Mouse (Mus musculus) liver, postnatal 0 days (tissue): ENCODE results near the gene Cmtm7. TPM values are rescaled to one million over a fixed set of nuclear protein-coding genes. Genes with fewer than 3 reads are reported as not detected.

Source experiments
- ATAC-seq: fragments of 200-750 bp; cut with Nextera tagmentation; 2 replicates; pipeline ENCODE4 v1.8.0; 2017; ENCODE audit warnings: mild to moderate bottlenecking, moderate library complexity
- DNase-seq: peaks from one replicate; pipeline ENCODE4 v3.0.0-alpha.2; 2016
- H3K27ac ChIP-seq: fragments of 300-500 bp; sonication (generic); 2 replicates; pipeline ENCODE4 v1.5.1; 2014; ENCODE audit warnings: antibody characterized with exemption, moderate library complexity, mild to moderate bottlenecking, low read depth
- H3K27me3 ChIP-seq: fragments of 300-500 bp; sonication (generic); 2 replicates; pipeline ENCODE4 v1.6.1; 2014; ENCODE audit warnings: low read length, control low read depth, mixed read lengths; ENCODE audit not compliant: insufficient read depth
- H3K36me3 ChIP-seq: fragments of 300-500 bp; sonication (generic); replicated peaks from 2 replicates; pipeline ENCODE4 v1.6.1; 2014; ENCODE audit warnings: mild to moderate bottlenecking, control low read depth, low read length, moderate library complexity, mixed read lengths; ENCODE audit not compliant: insufficient read depth
- H3K4me1 ChIP-seq: fragments of 300-500 bp; sonication (generic); 2 replicates; pipeline ENCODE4 v1.6.1; 2014; ENCODE audit warnings: antibody characterized with exemption, mild to moderate bottlenecking, control low read depth; ENCODE audit not compliant: insufficient read depth
- H3K4me2 ChIP-seq: fragments of 300-500 bp; sonication (generic); 2 replicates; pipeline ENCODE4 v1.6.1; 2014; ENCODE audit warnings: low read depth, mild to moderate bottlenecking, low read length, moderate library complexity, mixed read lengths
- H3K4me3 ChIP-seq: fragments of 300-500 bp; sonication (generic); 2 replicates; pipeline ENCODE4 v1.5.1; 2014; ENCODE audit warnings: low read depth, low read length
- H3K9ac ChIP-seq: fragments of 300-500 bp; sonication (generic); replicated peaks from 2 replicates; pipeline ENCODE4 v1.6.1; 2014; ENCODE audit warnings: mild to moderate bottlenecking, moderate library complexity
- H3K9me3 ChIP-seq: fragments of 300-500 bp; sonication (generic); 2 replicates; pipeline ENCODE4 v1.6.1; 2016; ENCODE audit warnings: mild to moderate bottlenecking, control low read depth, low read length, mixed read lengths
- CTCF ChIP-seq: sonication (generic); IDR thresholded peaks from 2 replicates; pipeline ENCODE4 v1.5.1; 2016; ENCODE audit warnings: antibody characterized with exemption, low read depth
- EP300 ChIP-seq: IDR thresholded peaks from 2 replicates; pipeline ENCODE4 v1.6.1; 2016; ENCODE audit warnings: antibody characterized with exemption, low read depth, mild to moderate bottlenecking
- WGBS: fragments of 180-500 bp; shearing (Covaris S2); extraction: QIAGEN DNeasy Blood & Tissue Kit; methylation state at CpG from one replicate; pipeline ENCODE4 v1.1.7; 2014; ENCODE audit not compliant: insufficient replicate concordance; 5-methylcytosine and 5-hydroxymethylcytosine counted together
- polyA plus RNA-seq: library from polyadenylated mRNA; unstranded; fragments of >200 nt; fragmentation: Nextera tagmentation; extraction: Ambion mirVana; gene quantifications from 2 replicates; pipeline ENCODE4 v1.2.1, GENCODE M21; 2015

The Cmtm7 gene
- polyA plus RNA-seq, 1 experiment from 2014 or later: 58.2 TPM

- no peaks in the 10 kb centered on the region for H3K36me3 ChIP-seq
- 36% methylated on average over 11 of the region's 11 CpGs for WGBS
- no peak for TF ChIP-seq CTCF
- TF ChIP-seq EP300: no peak
- no peaks in the 10 kb centered on the region for H3K9me3 ChIP-seq
- peak overlapping the region; percentile 68; the same call in 1 of the 2 replicates for H3K27ac ChIP-seq
- H3K4me3 ChIP-seq: no peak overlapping the region
- no peaks in the 10 kb centered on the region for H3K27me3 ChIP-seq
- ATAC-seq (peak; percentile 14; the same call in 1 of the 2 replicates), DNase-seq (no peak)
- H3K4me2 ChIP-seq: peak overlapping the region; percentile 52
- H3K9ac ChIP-seq: no peak overlapping the region
- peaks cover 29% of the 10 kb centered on the region for H3K4me1 ChIP-seq
Measured at GRCm38 (mm10) chr9:114810837-114811236, 29.2 kb upstream of the Cmtm7 start.

GRCm38 (mm10) chr9:114808671-114809070 is 27.0 kb upstream of the Cmtm7 start:
- H3K9me3 ChIP-seq: no peaks in the 10 kb centered on the region
- no peak for TF ChIP-seq CTCF
- H3K4me2 ChIP-seq: no peak overlapping the region
- no peak overlapping the region for H3K27ac ChIP-seq
- DNase-seq (no peak), ATAC-seq (no peak)
- 57% methylated on average over 5 of the region's 5 CpGs for WGBS
- H3K4me1 ChIP-seq: peaks cover 34% of the 10 kb centered on the region
- H3K27me3 ChIP-seq: no peaks in the 10 kb centered on the region
- H3K4me3 ChIP-seq: no peak overlapping the region
- no peaks in the 10 kb centered on the region for H3K36me3 ChIP-seq
- H3K9ac ChIP-seq: no peak overlapping the region

DNA sequence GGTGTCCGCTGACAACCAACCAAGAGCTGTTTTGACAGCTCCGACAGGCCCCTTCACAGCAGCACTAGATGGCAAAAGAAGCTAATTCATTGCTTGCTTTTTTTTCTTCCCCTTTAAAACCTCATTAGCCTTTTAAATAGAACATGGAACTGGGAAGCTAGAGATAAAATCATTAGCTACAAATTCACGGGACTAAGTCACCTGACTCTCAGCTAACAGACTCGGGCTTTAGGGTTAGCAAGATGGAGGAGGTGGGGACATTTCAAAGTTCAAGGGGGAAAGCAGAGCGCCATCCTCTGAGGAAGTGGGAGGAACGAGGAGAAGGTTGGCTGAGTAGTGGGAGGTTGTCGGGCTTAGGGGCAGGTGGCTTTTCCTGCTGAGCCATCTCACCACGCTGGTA is 25.6 kb upstream of the Cmtm7 start:
- no peak for TF ChIP-seq CTCF
- TF ChIP-seq EP300: no peak
- H3K27me3 ChIP-seq: no peaks in the 10 kb centered on the region
- DNase-seq (no peak), ATAC-seq (no peak)
- H3K4me2 ChIP-seq: no peak overlapping the region
- no peak overlapping the region for H3K4me3 ChIP-seq
- no peak overlapping the region for H3K9ac ChIP-seq
- no peak overlapping the region for H3K27ac ChIP-seq
- no peaks in the 10 kb centered on the region for H3K36me3 ChIP-seq
- WGBS: 46% methylated on average over 8 of the region's 8 CpGs
- peaks cover 32% of the 10 kb centered on the region for H3K4me1 ChIP-seq
- H3K9me3 ChIP-seq: no peaks in the 10 kb centered on the region

DNA sequence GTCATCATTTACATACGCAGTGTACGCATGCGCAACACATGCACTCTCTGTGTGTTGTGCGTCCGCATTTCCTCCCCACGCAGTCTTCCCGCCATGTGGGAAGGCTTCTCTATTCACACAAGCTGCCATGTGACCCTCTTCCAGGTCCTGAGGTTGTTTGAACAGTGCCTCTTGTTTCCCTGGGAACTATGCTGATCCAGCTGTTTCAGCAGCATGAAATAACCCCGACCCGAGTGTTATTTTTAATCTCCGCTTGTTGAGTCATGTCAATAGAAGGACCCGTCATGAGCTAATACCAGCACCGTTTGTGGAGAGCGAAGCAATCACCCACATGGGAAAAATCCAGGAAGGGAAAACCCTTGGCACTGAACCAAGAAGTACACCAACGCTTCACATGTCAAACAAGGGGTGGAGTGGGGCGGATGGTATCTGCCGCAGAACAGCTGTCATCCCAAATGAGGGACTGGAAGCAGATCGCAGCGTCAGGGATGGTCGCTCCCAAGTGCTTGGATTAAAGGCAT is 23.6 kb upstream of the Cmtm7 start:
- DNase-seq: peak; percentile 50
- peak; percentile 88 for ATAC-seq
- H3K36me3 ChIP-seq: no peaks in the 10 kb centered on the region
- no peaks in the 10 kb centered on the region for H3K27me3 ChIP-seq
- peak overlapping the region; percentile 48; the same call in 1 of the 2 replicates for H3K27ac ChIP-seq
- peak; percentile 52; the same call in 1 of the 2 replicates for TF ChIP-seq EP300
- TF ChIP-seq CTCF: no peak
- no peak overlapping the region for H3K4me2 ChIP-seq
- H3K4me3 ChIP-seq: no peak overlapping the region
- H3K9me3 ChIP-seq: no peaks in the 10 kb centered on the region
- no peak overlapping the region for H3K9ac ChIP-seq
- H3K4me1 ChIP-seq: peaks cover 15% of the 10 kb centered on the region
- WGBS: 57% methylated on average over 19 of the region's 19 CpGs

- TF ChIP-seq EP300 (no peak), CTCF (no peak)
- Histone ChIP-seq H3K4me2 (no peak overlapping the region), H3K4me3 (no peak overlapping the region), H3K27me3 (no peaks in the 10 kb centered on the region), H3K4me1 (peaks cover 9% of the 10 kb centered on the region), H3K9ac (no peak overlapping the region), H3K9me3 (no peaks in the 10 kb centered on the region), H3K27ac (no peak overlapping the region), H3K36me3 (no peaks in the 10 kb centered on the region)
- WGBS: 89% methylated on average over 1 of the region's 1 CpGs
- ATAC-seq: no peak
- no peak for DNase-seq
Measured at GRCm38 (mm10) chr9:114802191-114802590, 20.5 kb upstream of the Cmtm7 start.

- no peaks in the 10 kb centered on the region for H3K9me3 ChIP-seq
- ATAC-seq (no peak), DNase-seq (no peak)
- no peak overlapping the region for H3K4me2 ChIP-seq
- no peak overlapping the region for H3K9ac ChIP-seq
- no peak overlapping the region for H3K4me3 ChIP-seq
- no peak for TF ChIP-seq EP300
- no peak for TF ChIP-seq CTCF
- peaks cover 9% of the 10 kb centered on the region for H3K4me1 ChIP-seq
- H3K27me3 ChIP-seq: no peaks in the 10 kb centered on the region
- no peak overlapping the region for H3K27ac ChIP-seq
- H3K36me3 ChIP-seq: no peaks in the 10 kb centered on the region
- WGBS: 74% methylated on average over 15 of the region's 15 CpGs
Measured at GRCm38 (mm10) chr9:114801301-114801700, 19.6 kb upstream of the Cmtm7 start.
